Mouse (Mus musculus) myocyte (in vitro differentiated cells): ENCODE data around the gene Kcnmb4. TPM values are rescaled to one million over a fixed set of nuclear protein-coding genes. Genes with fewer than 3 reads are reported as not detected.

ENCODE experiments used
- H3K27me3 ChIP-seq: one replicate; pipeline ENCODE4 v1.6.1; 2011; ENCODE audit not compliant: control insufficient read depth, insufficient read depth, insufficient read length
- H3K36me3 ChIP-seq: one replicate; pipeline ENCODE4 v1.6.1; 2011; ENCODE audit not compliant: control insufficient read depth, insufficient read depth
- H3K4me2 ChIP-seq: one replicate; pipeline ENCODE4 v1.6.1; 2011; ENCODE audit warnings: low read depth, control low read depth
- H3K4me3 ChIP-seq: one replicate; pipeline ENCODE4 v1.5.1; 2011; ENCODE audit warnings: mild to moderate bottlenecking, control low read depth, moderate library complexity
- H3K79me2 ChIP-seq: one replicate; pipeline ENCODE4 v1.6.1; 2011; ENCODE audit not compliant: control insufficient read depth, insufficient read depth
- H3ac ChIP-seq: one replicate; pipeline ENCODE4 v1.6.1; 2011; ENCODE audit not compliant: control insufficient read depth, insufficient read length
- CEBPB ChIP-seq: IDR thresholded peaks from 2 replicates; pipeline ENCODE4 v1.6.1; 2011; ENCODE audit warnings: mild to moderate bottlenecking, moderate library complexity; ENCODE audit not compliant: poor library complexity, insufficient read depth, severe bottlenecking
- E2F4 ChIP-seq: IDR thresholded peaks from one replicate; pipeline ENCODE4 v1.6.1; 2011; ENCODE audit warnings: mild to moderate bottlenecking, control low read depth, moderate library complexity; ENCODE audit not compliant: insufficient read depth
- MAX ChIP-seq: IDR thresholded peaks from one replicate; pipeline ENCODE4 v1.6.1; 2011; ENCODE audit warnings: low read depth, mild to moderate bottlenecking, control low read depth
- MYOD1 ChIP-seq, 3 experiments: IDR thresholded peaks; one replicate each; pipeline ENCODE4 v1.6.1; 2011; ENCODE audit warnings: control low read depth in 2 of 3, low read depth in 2 of 3, mild to moderate bottlenecking in 2 of 3, moderate library complexity in 1 of 3; ENCODE audit not compliant: insufficient read length in 2 of 3, control insufficient read depth in 1 of 3
- MYOG ChIP-seq, 3 experiments: IDR thresholded peaks; one replicate each; pipeline ENCODE4 v1.6.1; 2011; ENCODE audit warnings: control low read depth in 2 of 3, low read depth in 2 of 3, mild to moderate bottlenecking in 2 of 3; ENCODE audit not compliant: insufficient read length in 2 of 3, control insufficient read depth in 1 of 3, insufficient read depth in 1 of 3
- POLR2A ChIP-seq: IDR thresholded peaks from one replicate; pipeline ENCODE4 v1.6.1; 2011; ENCODE audit warnings: low read depth, mild to moderate bottlenecking, control low read depth, moderate library complexity; ENCODE audit not compliant: insufficient read length
- POLR2AphosphoS2 ChIP-seq: IDR thresholded peaks from one replicate; pipeline ENCODE4 v1.6.1; 2011; ENCODE audit warnings: low read depth, control low read depth; ENCODE audit not compliant: insufficient read length
- REST ChIP-seq: IDR thresholded peaks from one replicate; pipeline ENCODE4 v1.6.1; 2011; ENCODE audit warnings: mild to moderate bottlenecking, control low read depth, moderate library complexity; ENCODE audit not compliant: insufficient read depth, insufficient read length
- SRF ChIP-seq: IDR thresholded peaks from one replicate; pipeline ENCODE4 v1.6.1; 2011; ENCODE audit warnings: low read depth; ENCODE audit not compliant: control insufficient read depth, insufficient read length
- TCF12 ChIP-seq: IDR thresholded peaks from one replicate; pipeline ENCODE4 v1.6.1; 2011; ENCODE audit warnings: mild to moderate bottlenecking, control low read depth; ENCODE audit not compliant: poor library complexity, insufficient read depth, severe bottlenecking
- TCF3 ChIP-seq: IDR thresholded peaks from one replicate; pipeline ENCODE4 v1.6.1; 2011; ENCODE audit warnings: low read depth, control low read depth; ENCODE audit not compliant: insufficient read length
- USF1 ChIP-seq: IDR thresholded peaks from one replicate; pipeline ENCODE4 v1.6.1; 2011; ENCODE audit warnings: low read depth, mild to moderate bottlenecking, control low read depth, moderate library complexity
- polyA plus RNA-seq: library from polyadenylated mRNA; unstranded; fragments of >200 nt; fragmentation: generic; extraction: Trizol; gene quantifications from one replicate; pipeline ENCODE4 v1.2.1, GENCODE M21; 2012; ENCODE audit warnings: missing spikeins

Gene Kcnmb4
- polyA plus RNA-seq, 1 experiment = 2.1 TPM

DNA sequence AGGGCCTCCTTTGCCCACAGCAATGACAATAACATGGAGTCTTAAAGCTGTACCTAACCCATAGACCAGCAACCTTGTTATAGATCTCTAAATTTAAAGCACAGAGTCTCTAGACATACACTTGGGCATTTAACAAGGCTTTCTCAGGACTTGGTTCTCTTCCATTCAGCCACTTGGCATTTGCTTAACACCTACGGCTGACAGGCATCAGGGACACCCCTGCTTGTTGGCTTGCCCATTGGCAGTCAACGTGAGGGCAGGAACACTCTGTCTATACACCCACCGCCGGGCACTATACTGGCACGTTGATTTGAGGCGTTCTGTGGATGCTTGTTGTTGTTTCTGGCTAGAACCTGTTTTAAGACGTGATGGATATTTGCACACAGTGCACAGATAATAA, 41.3 kb downstream of the Kcnmb4 start:
- no peak for TF ChIP-seq TCF3
- no peak for TF ChIP-seq MAX
- TF ChIP-seq TCF12 = no peak
- no peak for TF ChIP-seq SRF
- no peak for TF ChIP-seq REST
- TF ChIP-seq CEBPB = no peak
- TF ChIP-seq MYOG (IDR thresholded peaks at IDR 0.05; ENCODE audit: control insufficient read depth in 1 of 3, insufficient read depth in 1 of 3, insufficient read length in 2 of 3, low read depth in 2 of 3) = no peak
- no peak for TF ChIP-seq E2F4
- TF ChIP-seq POLR2A = no peak
- TF ChIP-seq POLR2AphosphoS2 = no peak
- no peak for TF ChIP-seq MYOD1 (IDR thresholded peaks at IDR 0.05; ENCODE audit: control insufficient read depth in 1 of 3, insufficient read length in 2 of 3, low read depth in 2 of 3)
- no peak overlapping the region for H3K4me2 ChIP-seq
- no peak overlapping the region for H3ac ChIP-seq
- no peaks in the 10 kb centered on the region for H3K27me3 ChIP-seq
- no peak overlapping the region for H3K4me3 ChIP-seq
- no peaks in the 10 kb centered on the region for H3K79me2 ChIP-seq
- no peaks in the 10 kb centered on the region for H3K36me3 ChIP-seq

DNA sequence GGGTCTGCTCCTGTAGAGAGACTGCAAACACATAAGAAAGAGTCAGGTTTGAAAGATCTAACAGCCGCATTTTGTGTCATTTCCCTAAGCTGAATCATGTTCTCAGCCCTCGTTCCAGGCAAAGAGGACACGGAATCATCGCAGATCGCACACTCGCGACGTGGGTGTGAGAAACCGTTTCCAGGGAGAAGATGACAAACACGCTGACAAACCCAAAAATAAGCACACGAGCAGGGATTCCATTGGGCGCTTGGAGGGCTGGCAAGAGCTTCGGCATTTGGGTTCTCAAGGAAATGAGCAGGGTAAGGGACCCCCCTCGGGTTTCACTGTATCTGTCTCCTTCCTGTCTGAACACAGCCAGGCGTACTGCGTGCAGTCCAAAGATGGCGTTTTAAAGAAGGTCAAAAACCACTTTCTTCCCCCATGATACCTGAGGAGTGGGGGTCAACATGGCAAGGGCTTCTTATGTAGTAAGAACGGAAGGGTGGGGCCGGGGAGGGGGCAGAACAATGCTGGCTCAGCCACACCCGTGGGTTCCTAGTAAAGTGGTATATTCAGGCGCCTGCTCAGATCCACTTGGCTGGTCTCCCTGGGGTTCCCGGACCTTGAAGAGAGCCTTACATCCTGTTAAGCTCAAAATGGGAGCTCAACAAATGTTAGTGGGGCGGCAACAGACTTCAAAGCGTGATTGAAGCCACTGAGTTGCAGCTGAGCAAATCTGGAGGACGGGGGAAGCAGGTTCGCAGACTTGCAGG, 45.5 kb downstream of the Kcnmb4 start:
- H3K4me2 ChIP-seq = no peak overlapping the region
- H3K36me3 ChIP-seq = no peaks in the 10 kb centered on the region
- H3K27me3 ChIP-seq = no peaks in the 10 kb centered on the region
- H3K4me3 ChIP-seq = no peak overlapping the region
- no peaks in the 10 kb centered on the region for H3K79me2 ChIP-seq
- H3ac ChIP-seq = no peak overlapping the region
- no peak for TF ChIP-seq USF1
- no peak for TF ChIP-seq REST
- no peak for TF ChIP-seq CEBPB
- TF ChIP-seq TCF12 = no peak

DNA sequence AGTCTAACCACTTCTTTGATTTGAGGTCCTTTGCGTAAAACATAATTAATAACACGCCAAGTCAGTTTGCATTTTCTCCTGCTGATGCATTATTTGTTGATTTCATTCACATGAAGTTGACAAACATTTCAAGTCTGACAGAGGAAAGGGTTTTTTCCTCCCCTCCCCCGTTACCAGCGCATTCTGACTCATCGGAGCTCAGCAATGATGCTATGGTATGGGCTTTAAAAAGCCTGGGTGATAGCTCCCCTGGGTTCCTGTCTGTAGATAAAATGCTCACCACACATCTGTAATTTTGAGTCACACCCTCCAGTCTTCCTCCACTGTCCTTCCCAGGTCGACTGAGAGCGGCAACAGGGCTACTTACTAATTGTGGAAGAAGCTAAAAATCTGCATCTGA, 47.5 kb downstream of the Kcnmb4 start:
- no peak overlapping the region for H3K4me3 ChIP-seq

DNA sequence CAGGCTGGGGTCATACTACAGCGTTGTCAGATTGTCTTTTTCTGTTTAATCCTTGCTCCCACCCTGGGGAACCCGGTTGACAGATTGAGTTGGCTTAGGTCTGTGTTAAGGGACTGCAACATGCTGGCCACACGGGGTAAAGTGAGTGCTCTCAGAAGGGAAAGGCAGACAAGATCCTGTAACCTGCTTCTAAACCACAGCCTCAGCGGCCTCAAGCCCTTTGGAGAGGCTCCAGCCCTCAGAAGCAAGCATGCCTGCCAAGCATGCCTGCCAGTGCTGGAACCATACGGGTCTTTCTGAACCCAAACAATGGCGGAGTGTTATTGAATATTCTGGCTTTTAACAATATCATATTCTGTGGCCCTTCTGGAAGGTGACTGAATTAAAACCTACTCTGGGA, 48.8 kb downstream of the Kcnmb4 start:
- H3K27me3 ChIP-seq = no peaks in the 10 kb centered on the region

More for the DNA sequence above, 47.5 kb downstream of the Kcnmb4 start:
- Histone ChIP-seq H3K27me3 (no peaks in the 10 kb centered on the region), H3K4me2 (peak overlapping the region; percentile 44), H3ac (no peak overlapping the region), H3K79me2 (no peaks in the 10 kb centered on the region), H3K36me3 (no peaks in the 10 kb centered on the region)
- TF ChIP-seq MYOD1 (IDR thresholded peaks at IDR 0.05; ENCODE audit: control insufficient read depth in 1 of 3, insufficient read length in 2 of 3, low read depth in 2 of 3) = no peak
- TF ChIP-seq POLR2A = no peak
- no peak for TF ChIP-seq USF1

DNA sequence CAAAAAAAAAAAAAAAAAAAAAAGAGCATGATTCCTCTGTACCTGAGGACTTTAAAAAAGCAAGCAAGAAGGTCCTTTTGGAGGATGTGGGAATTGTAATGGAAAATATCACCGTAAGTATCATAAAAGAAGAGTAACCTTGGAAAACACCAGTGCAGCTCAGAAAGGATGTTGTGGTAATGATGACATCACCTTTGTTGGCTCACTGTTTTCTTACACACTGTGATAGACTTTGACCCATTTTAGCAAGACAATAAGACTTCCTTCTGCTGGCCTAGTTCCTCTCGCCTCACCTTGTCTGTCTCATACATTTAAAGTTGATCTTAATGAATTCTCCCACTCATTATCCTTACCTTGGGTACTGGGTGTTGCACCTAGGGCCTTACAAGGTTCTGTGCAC, 51.1 kb downstream of the Kcnmb4 start:
- no peak for TF ChIP-seq MYOD1 (IDR thresholded peaks at IDR 0.05; ENCODE audit: control insufficient read depth in 1 of 3, insufficient read length in 2 of 3, low read depth in 2 of 3)
- TF ChIP-seq E2F4 = no peak
- TF ChIP-seq TCF12 = no peak
- TF ChIP-seq POLR2A = no peak
- TF ChIP-seq TCF3 = no peak
- TF ChIP-seq SRF = no peak
- no peak for TF ChIP-seq REST
- no peak for TF ChIP-seq USF1
- TF ChIP-seq POLR2AphosphoS2 = no peak
- no peak for TF ChIP-seq CEBPB
- TF ChIP-seq MYOG (IDR thresholded peaks at IDR 0.05; ENCODE audit: control insufficient read depth in 1 of 3, insufficient read depth in 1 of 3, insufficient read length in 2 of 3, low read depth in 2 of 3) = no peak
- TF ChIP-seq MAX = no peak
- Histone ChIP-seq H3K36me3 (no peaks in the 10 kb centered on the region), H3ac (no peak overlapping the region), H3K4me3 (no peak overlapping the region), H3K4me2 (no peak overlapping the region), H3K27me3 (no peaks in the 10 kb centered on the region), H3K79me2 (no peaks in the 10 kb centered on the region)

More for the DNA sequence above, 48.8 kb downstream of the Kcnmb4 start:
- H3K4me3 ChIP-seq = no peak overlapping the region
- no peak for TF ChIP-seq MAX
- TF ChIP-seq USF1 = no peak
- TF ChIP-seq TCF12 = no peak
- TF ChIP-seq MYOD1 (IDR thresholded peaks at IDR 0.05; ENCODE audit: control insufficient read depth in 1 of 3, insufficient read length in 2 of 3, low read depth in 2 of 3) = no peak
- no peak for TF ChIP-seq POLR2A
- no peak for TF ChIP-seq TCF3
- no peak for TF ChIP-seq SRF
- TF ChIP-seq POLR2AphosphoS2 = no peak
- no peak for TF ChIP-seq REST
- H3K4me2 ChIP-seq = no peak overlapping the region
- no peak overlapping the region for H3ac ChIP-seq
- H3K79me2 ChIP-seq = no peaks in the 10 kb centered on the region
- H3K36me3 ChIP-seq = no peaks in the 10 kb centered on the region
